Mouse (Mus musculus) ES-E14 (cell line): ENCODE data around the gene Dapk2.

Source experiments
- HCFC1 ChIP-seq: IDR thresholded peaks from 2 replicates; pipeline ENCODE4 v1.6.1; 2012; ENCODE audit warnings: low read length, inconsistent platforms, borderline replicate concordance; ENCODE audit not compliant: insufficient read depth
- MAFK ChIP-seq: IDR thresholded peaks from 2 replicates; pipeline ENCODE4 v1.6.1; 2014; ENCODE audit warnings: mild to moderate bottlenecking, low read depth, low read length, inconsistent platforms; ENCODE audit not compliant: insufficient read depth
- ZC3H11A ChIP-seq: IDR thresholded peaks from 2 replicates; pipeline ENCODE4 v1.6.1; 2012; ENCODE audit warnings: low read depth, mild to moderate bottlenecking, inconsistent platforms, low read length, borderline replicate concordance
- ZNF384 ChIP-seq: IDR thresholded peaks from 2 replicates; pipeline ENCODE4 v1.6.1; 2012; ENCODE audit warnings: low read depth, low read length, inconsistent platforms

DNA sequence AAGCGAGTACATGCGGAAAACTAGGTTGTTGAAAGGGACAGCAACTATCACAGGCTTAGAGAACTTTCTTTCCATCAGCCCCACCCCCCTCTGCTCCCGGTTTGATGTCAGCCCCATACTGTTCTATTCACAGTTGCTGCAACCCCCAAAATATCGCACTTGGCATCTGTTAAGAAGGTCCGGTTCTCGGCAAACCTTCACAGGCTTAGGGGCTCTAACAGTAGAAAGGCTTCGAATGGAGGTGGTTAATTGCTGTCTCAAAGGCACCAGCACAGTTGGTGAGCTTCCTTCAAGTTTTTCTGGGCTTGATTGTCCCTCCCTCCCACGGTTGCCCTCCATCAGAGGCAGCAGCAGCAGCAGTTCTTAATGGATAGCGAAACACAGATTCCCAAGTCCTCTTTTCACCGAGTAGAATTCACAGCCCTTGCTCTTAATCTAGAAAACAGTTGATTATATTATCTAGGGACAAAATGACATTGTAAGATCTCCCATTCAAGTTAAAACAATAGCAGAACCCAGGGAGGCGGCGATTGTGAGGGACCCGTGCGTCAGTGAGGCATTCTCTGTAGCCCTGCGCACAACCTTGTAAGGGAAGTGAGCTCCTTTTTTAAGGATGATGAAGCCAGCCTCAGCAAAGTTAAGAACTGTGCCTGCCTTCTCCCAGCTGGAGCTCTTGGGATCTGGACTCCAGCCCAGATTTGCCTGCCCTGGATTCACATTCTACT, 117.4 kb downstream of the Dapk2 start:
- TF ChIP-seq MAFK (no peak), ZC3H11A (no peak), ZNF384 (no peak), HCFC1 (no peak)
